Mouse (Mus musculus) liver, embryonic 16.5 days (tissue): ENCODE results near the gene Tob2. TPM values are rescaled to one million over a fixed set of nuclear protein-coding genes. Genes with fewer than 3 reads are reported as not detected.

Source experiments
- ATAC-seq: fragments of 200-750 bp; cut with Nextera tagmentation; 2 replicates; pipeline ENCODE4 v1.8.0; 2017; ENCODE audit warnings: low read depth, mild to moderate bottlenecking, moderate number of reproducible peaks, moderate library complexity
- H3K27ac ChIP-seq: fragments of 300-500 bp; sonication (generic); 2 replicates; pipeline ENCODE4 v1.5.1; 2014; ENCODE audit warnings: mild to moderate bottlenecking, low read length
- H3K27me3 ChIP-seq: fragments of 300-500 bp; sonication (generic); 2 replicates; pipeline ENCODE4 v1.6.1; 2014; ENCODE audit warnings: low read depth, low read length, mixed read lengths; ENCODE audit not compliant: control insufficient read depth, insufficient read depth
- H3K36me3 ChIP-seq: fragments of 300-500 bp; sonication (generic); 2 replicates; pipeline ENCODE4 v1.6.1; 2014; ENCODE audit warnings: mild to moderate bottlenecking; ENCODE audit not compliant: control insufficient read depth, insufficient read depth
- H3K4me1 ChIP-seq: fragments of 300-500 bp; sonication (generic); 2 replicates; pipeline ENCODE4 v1.6.1; 2014; ENCODE audit warnings: low read depth, low read length, mixed read lengths; ENCODE audit not compliant: control insufficient read depth
- H3K4me2 ChIP-seq: fragments of 300-500 bp; sonication (generic); 2 replicates; pipeline ENCODE4 v1.6.1; 2014; ENCODE audit warnings: low read depth, low read length, mixed read lengths
- H3K4me3 ChIP-seq: fragments of 300-500 bp; sonication (generic); 2 replicates; pipeline ENCODE4 v1.5.1; 2014; ENCODE audit warnings: low read depth, mild to moderate bottlenecking, low read length
- H3K9ac ChIP-seq: fragments of 300-500 bp; sonication (generic); 2 replicates; pipeline ENCODE4 v1.6.1; 2014; ENCODE audit warnings: low read depth, low read length
- H3K9me3 ChIP-seq: fragments of 300-500 bp; sonication (generic); replicated peaks from 2 replicates; pipeline ENCODE4 v1.6.1; 2016; ENCODE audit warnings: low read length; ENCODE audit not compliant: control insufficient read depth
- WGBS: fragments of 180-500 bp; shearing (Covaris S2); extraction: QIAGEN DNeasy Blood & Tissue Kit; methylation state at CpG from one replicate; pipeline ENCODE4 v1.1.7; 2014; ENCODE audit not compliant: insufficient replicate concordance; 5-methylcytosine and 5-hydroxymethylcytosine counted together
- polyA plus RNA-seq: library from polyadenylated mRNA; unstranded; fragments of >200 nt; fragmentation: Nextera tagmentation; extraction: Ambion mirVana; gene quantifications from 2 replicates; pipeline ENCODE4 v1.2.1, GENCODE M21; 2015

Gene Tob2
- polyA plus RNA-seq, 1 experiment from 2014 or later = 14.9 TPM

GRCm38 (mm10) chr15:81871604-81872261 lies 13.1 kb upstream of the Tob2 start, which contains the start of gene Phf5a:
TSS of gene Phf5a (minus strand) at chr15:81871911.
- Histone ChIP-seq H3K9me3 (no peaks in the 10 kb centered on the region), H3K4me1 (peaks cover 24% of the 10 kb centered on the region), H3K27me3 (no peaks in the 10 kb centered on the region), H3K4me3 (peak within 1 kb of the TSS; percentile 99), H3K36me3 (peaks cover 35% of the 10 kb centered on the region), H3K9ac (peak within 1 kb of the TSS; percentile 90), H3K27ac (peak within 1 kb of the TSS; percentile 99), H3K4me2 (peak within 1 kb of the TSS; percentile 88)
- ATAC-seq = peak; percentile 86
- under 1% methylated on average over 30 of the region's 30 CpGs for WGBS

- 61% methylated on average over 5 of the region's 5 CpGs for WGBS
- H3K4me3 ChIP-seq = 0 out of 2 replicates have a peak overlapping the region, but pooled peaks have one; percentile 9
- H3K4me1 ChIP-seq = peaks cover 24% of the 10 kb centered on the region
- peak; percentile 15; the same call in 1 of the 2 replicates for ATAC-seq
- no peaks in the 10 kb centered on the region for H3K9me3 ChIP-seq
- H3K27ac ChIP-seq = peak overlapping the region; percentile 72
- peaks cover 48% of the 10 kb centered on the region for H3K36me3 ChIP-seq
- peak overlapping the region; percentile 88 for H3K4me2 ChIP-seq
- H3K27me3 ChIP-seq = no peaks in the 10 kb centered on the region
- H3K9ac ChIP-seq = peak overlapping the region; percentile 33
Observed at GRCm38 (mm10) chr15:81869985-81870384, 11.4 kb upstream of the Tob2 start.

DNA sequence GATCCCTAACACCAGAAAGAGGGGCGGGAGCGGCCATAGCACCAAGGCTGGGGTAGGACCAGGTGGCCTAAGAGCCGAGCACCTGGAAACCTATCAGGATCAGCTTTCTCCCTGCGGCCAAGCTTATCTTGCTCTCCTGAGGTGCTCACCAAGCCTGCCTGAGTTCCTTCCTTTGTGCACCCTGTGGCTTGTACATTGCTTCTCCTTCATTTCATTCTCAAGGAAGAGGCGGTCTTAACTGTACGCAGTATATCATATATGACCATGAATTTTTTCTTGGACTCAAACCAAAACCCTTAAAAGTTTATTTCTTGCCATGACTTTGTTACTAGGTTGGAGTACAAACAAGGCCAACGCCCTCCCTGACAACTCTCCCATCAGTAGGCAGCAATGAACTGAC lies 5.6 kb upstream of the Tob2 start:
- ATAC-seq = no peak
- no peak overlapping the region for H3K9ac ChIP-seq
- H3K9me3 ChIP-seq = no peaks in the 10 kb centered on the region
- H3K27ac ChIP-seq = no peak overlapping the region
- WGBS = 81% methylated on average over 7 of the region's 7 CpGs
- no peaks in the 10 kb centered on the region for H3K27me3 ChIP-seq
- peaks cover 42% of the 10 kb centered on the region for H3K36me3 ChIP-seq
- peaks cover 8% of the 10 kb centered on the region for H3K4me1 ChIP-seq
- no peak overlapping the region for H3K4me3 ChIP-seq
- no peak overlapping the region for H3K4me2 ChIP-seq

DNA sequence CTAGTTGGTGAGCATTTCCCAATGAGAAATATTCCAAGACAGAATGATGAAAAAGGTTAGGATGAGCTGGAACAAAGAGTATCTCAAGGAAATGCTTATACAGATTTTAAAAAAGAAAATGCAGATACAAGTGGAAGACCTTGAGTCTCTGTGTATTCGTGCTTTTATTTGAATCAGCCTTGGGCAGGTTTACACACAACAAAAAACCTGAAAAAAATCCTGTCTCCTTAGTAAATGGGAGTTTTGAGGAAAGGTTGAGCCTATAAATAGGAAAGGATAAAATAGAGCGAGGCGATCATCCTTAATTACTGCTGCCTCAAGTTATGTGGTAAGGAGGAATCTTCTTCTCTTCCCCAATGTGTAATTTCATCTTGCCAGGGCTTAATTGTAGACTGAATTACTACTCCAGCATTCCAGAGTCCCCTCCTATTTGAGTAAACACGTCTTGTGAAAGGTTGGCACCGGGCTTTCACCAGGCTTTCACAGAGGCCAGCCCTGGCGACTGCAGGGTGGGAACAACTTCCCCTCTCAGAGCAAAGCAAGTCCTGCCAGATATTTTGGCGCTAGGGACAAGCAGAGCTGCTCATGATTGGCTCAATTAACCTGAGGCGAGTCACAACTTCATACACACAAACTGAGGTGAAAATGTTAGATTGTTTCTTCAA lies 2.0 kb upstream of the Tob2 start:
- Histone ChIP-seq H3K9ac (peak overlapping the region; percentile 35), H3K4me2 (peak overlapping the region; percentile 96), H3K9me3 (no peaks in the 10 kb centered on the region), H3K27me3 (no peaks in the 10 kb centered on the region), H3K36me3 (peaks cover 12% of the 10 kb centered on the region), H3K4me1 (peaks cover 24% of the 10 kb centered on the region), H3K27ac (peak overlapping the region; percentile 37), H3K4me3 (no peak overlapping the region)
- ATAC-seq = no peak
- WGBS = 31% methylated on average over 8 of the region's 8 CpGs

DNA sequence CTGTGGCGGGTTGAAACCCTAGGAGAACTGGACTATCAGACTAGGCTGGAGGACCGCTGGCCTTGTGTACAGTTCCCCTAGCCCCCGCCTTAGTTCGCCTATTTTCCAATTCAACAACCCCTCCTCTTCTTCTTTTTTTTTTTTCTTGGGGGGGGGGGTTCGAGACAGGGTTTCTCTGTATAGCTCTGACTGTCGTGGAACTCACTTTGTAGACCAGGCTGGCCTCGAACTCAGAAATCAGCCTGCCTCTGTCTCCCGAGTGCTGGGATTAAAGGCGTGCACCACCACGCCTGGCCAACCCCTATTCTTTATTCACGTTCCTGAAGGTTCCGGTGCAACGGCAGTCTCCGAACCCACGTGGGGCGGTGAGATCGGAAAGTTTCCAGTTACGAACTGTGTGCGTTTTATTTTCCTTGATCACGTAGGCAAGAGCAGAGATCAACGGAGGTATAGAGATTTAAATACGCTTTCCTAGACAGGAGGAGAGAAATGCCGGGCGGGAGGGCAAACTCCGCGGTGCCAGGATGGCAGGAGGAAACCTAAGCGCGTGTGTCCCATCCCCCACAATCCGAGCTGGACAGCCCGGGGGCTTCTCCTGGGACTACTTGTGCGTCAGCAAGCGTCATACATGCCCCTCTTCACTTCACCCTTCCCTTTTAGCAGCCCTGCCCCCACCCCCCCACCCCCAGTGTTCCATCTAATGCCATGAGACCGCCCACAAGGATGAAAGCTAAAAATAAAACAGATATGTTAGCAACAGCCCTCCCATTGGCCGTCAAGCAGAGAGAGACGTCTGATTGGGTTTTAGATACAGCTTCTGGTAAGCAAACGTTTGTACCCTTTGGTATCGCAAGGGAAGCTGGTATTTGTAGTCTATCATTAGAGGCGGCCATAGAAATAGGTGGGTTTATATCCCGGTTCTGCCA lies 997 bp upstream of the Tob2 start:
- WGBS = under 1% methylated on average over 39 of the region's 39 CpGs
- peak; percentile 65 for ATAC-seq
- peak overlapping the region; percentile 93 for H3K4me3 ChIP-seq
- H3K27ac ChIP-seq = peak overlapping the region; percentile 95
- H3K4me1 ChIP-seq = peaks cover 29% of the 10 kb centered on the region
- peak overlapping the region; percentile 96 for H3K4me2 ChIP-seq
- H3K36me3 ChIP-seq = peaks cover 4% of the 10 kb centered on the region; the same call in 1 of the 2 replicates
- peak overlapping the region; percentile 93 for H3K9ac ChIP-seq
- H3K27me3 ChIP-seq = no peaks in the 10 kb centered on the region
- no peaks in the 10 kb centered on the region for H3K9me3 ChIP-seq

GRCm38 (mm10) chr15:81858138-81858516 lies 469 bp downstream of the Tob2 start:
- ATAC-seq = peak; percentile 52
- Histone ChIP-seq H3K27me3 (no peaks in the 10 kb centered on the region), H3K36me3 (no peaks in the 10 kb centered on the region), H3K9ac (peak overlapping the region; percentile 93), H3K4me3 (peak overlapping the region; percentile 93), H3K4me1 (peaks cover 32% of the 10 kb centered on the region), H3K4me2 (peak overlapping the region; percentile 96), H3K27ac (peak overlapping the region; percentile 95), H3K9me3 (no peaks in the 10 kb centered on the region)
- WGBS = under 1% methylated on average over 23 of the region's 23 CpGs

GRCm38 (mm10) chr15:81857724-81858116 lies 876 bp downstream of the Tob2 start:
- H3K4me3 ChIP-seq = peak overlapping the region; percentile 93
- peak overlapping the region; percentile 95 for H3K27ac ChIP-seq
- H3K36me3 ChIP-seq = no peaks in the 10 kb centered on the region
- peaks cover 32% of the 10 kb centered on the region for H3K4me1 ChIP-seq
- H3K4me2 ChIP-seq = peak overlapping the region; percentile 96
- no peaks in the 10 kb centered on the region for H3K9me3 ChIP-seq
- peak overlapping the region; percentile 93 for H3K9ac ChIP-seq
- ATAC-seq = peak; percentile 11
- no peaks in the 10 kb centered on the region for H3K27me3 ChIP-seq
- 0% methylated on average over 33 of the region's 33 CpGs for WGBS

GRCm38 (mm10) chr15:81856938-81857723 lies 1.5 kb downstream of the Tob2 start:
- Histone ChIP-seq H3K27me3 (no peaks in the 10 kb centered on the region), H3K4me1 (peaks cover 32% of the 10 kb centered on the region), H3K9ac (peak overlapping the region; percentile 93), H3K4me2 (peak overlapping the region; percentile 96), H3K36me3 (no peaks in the 10 kb centered on the region), H3K9me3 (no peaks in the 10 kb centered on the region), H3K4me3 (peak overlapping the region; percentile 93), H3K27ac (peak overlapping the region; percentile 95)
- no peak for ATAC-seq
- under 1% methylated on average over 14 of the region's 14 CpGs for WGBS
